9 mouse cellular contexts compared by ENCODE assay signal in genomic region chr14:54753986-54754601, GRCm38 (mm10). TPM values are rescaled to one million over a fixed set of nuclear protein-coding genes. Genes with fewer than 3 reads are reported as not detected.
A peak's percentile ranks its signal among the peaks of the same experiment; 100 is the strongest.
DNase-seq lines count a peak whose midpoint lies in the region; ATAC-seq and TF ChIP-seq lines count a peak whose summit lies in the region.
"Had no signal": no experiment of that assay in that cellular context is flagged by ENCODE, and none has a peak within 500 bp of the region (broad histone marks: within the 10 kb centered on the region; RNA-seq: fewer than 3 reads in every experiment).

No protein-coding gene starts in this region.

- TF ChIP-seq CTCF in lung, postnatal 0 days (IDR thresholded peaks at IDR 0.05): no peak

- H3K9ac ChIP-seq in hindbrain, embryonic 11.5 days (ENCODE audit: low read depth, low read length): no peak overlapping the region
- no peak overlapping the region for H3K9ac ChIP-seq in hindbrain, embryonic 12.5 days
- no peak overlapping the region for H3K9ac ChIP-seq in lung, postnatal 0 days (replicated peaks; ENCODE audit: low read depth)
- 0 out of 2 replicates have a peak overlapping the region, but pooled peaks have one; percentile 11 for H3K9ac ChIP-seq in intestine, embryonic 14.5 days (ENCODE audit: low read length)
- no peak overlapping the region for H3K9ac ChIP-seq in stomach, embryonic 15.5 days

- no peak overlapping the region for H3K27ac ChIP-seq in hindbrain, embryonic 11.5 days (ENCODE audit: low read depth, low read length)
- H3K27ac ChIP-seq in hindbrain, embryonic 12.5 days: no peak overlapping the region
- peak overlapping the region; percentile 51; the same call in 1 of the 2 replicates for H3K27ac ChIP-seq in lung, postnatal 0 days (ENCODE audit: low read length)
- peak overlapping the region; percentile 72; the same call in 1 of the 2 replicates for H3K27ac ChIP-seq in intestine, embryonic 14.5 days (ENCODE audit: low read depth)
- peak overlapping the region; percentile 26; the same call in 1 of the 2 replicates for H3K27ac ChIP-seq in stomach, embryonic 15.5 days

- H3K36me3 ChIP-seq in hindbrain, embryonic 11.5 days (ENCODE audit: control insufficient read depth, insufficient read depth, low read length): no peaks in the 10 kb centered on the region
- no peaks in the 10 kb centered on the region for H3K36me3 ChIP-seq in hindbrain, embryonic 12.5 days
- H3K36me3 ChIP-seq in lung, postnatal 0 days (ENCODE audit: insufficient read depth, low read length): no peaks in the 10 kb centered on the region
- no peaks in the 10 kb centered on the region for H3K36me3 ChIP-seq in intestine, embryonic 14.5 days (ENCODE audit: control insufficient read depth, insufficient read depth, low read length)
- no peaks in the 10 kb centered on the region for H3K36me3 ChIP-seq in stomach, embryonic 15.5 days

- no peaks in the 10 kb centered on the region for H3K9me3 ChIP-seq in hindbrain, embryonic 11.5 days (ENCODE audit: control insufficient read depth, low read length)
- no peaks in the 10 kb centered on the region for H3K9me3 ChIP-seq in hindbrain, embryonic 12.5 days (replicated peaks)
- H3K9me3 ChIP-seq in lung, postnatal 0 days (ENCODE audit: low read length): no peaks in the 10 kb centered on the region
- H3K9me3 ChIP-seq in intestine, embryonic 14.5 days (ENCODE audit: control insufficient read depth, low read length): no peaks in the 10 kb centered on the region
- H3K9me3 ChIP-seq in stomach, embryonic 15.5 days: no peaks in the 10 kb centered on the region

- no peak for ATAC-seq in hindbrain, embryonic 11.5 days (ENCODE audit: low FRiP score)
- ATAC-seq in hindbrain, embryonic 12.5 days (ENCODE audit: low FRiP score): no peak
- 0 out of 2 replicates have a peak, but pooled peaks have one; percentile 5 for ATAC-seq in lung, postnatal 0 days
- no peak for ATAC-seq in intestine, embryonic 14.5 days (replicated peaks; ENCODE audit: low FRiP score, low TSS enrichment, low read depth)
- ATAC-seq in stomach, embryonic 15.5 days (ENCODE audit: insufficient read depth, low FRiP score, low read depth): no peak

- H3K4me3 ChIP-seq in hindbrain, embryonic 11.5 days (ENCODE audit: low read depth, low read length): no peak overlapping the region
- no peak overlapping the region for H3K4me3 ChIP-seq in hindbrain, embryonic 12.5 days
- H3K4me3 ChIP-seq in lung, postnatal 0 days (ENCODE audit: low read depth, low read length): no peak overlapping the region
- no peak overlapping the region for H3K4me3 ChIP-seq in intestine, embryonic 14.5 days (ENCODE audit: low read depth, low read length)
- no peak overlapping the region for H3K4me3 ChIP-seq in stomach, embryonic 15.5 days (replicated peaks)

- H3K4me2 ChIP-seq in hindbrain, embryonic 11.5 days (replicated peaks; ENCODE audit: low read depth, low read length): no peak overlapping the region
- no peak overlapping the region for H3K4me2 ChIP-seq in hindbrain, embryonic 12.5 days (replicated peaks)
- 0 out of 2 replicates have a peak overlapping the region, but pooled peaks have one; percentile 11 for H3K4me2 ChIP-seq in lung, postnatal 0 days (replicated peaks; ENCODE audit: low read depth, low read length)
- H3K4me2 ChIP-seq in intestine, embryonic 14.5 days (ENCODE audit: low read length): peak overlapping the region; percentile 29; the same call in 1 of the 2 replicates
- peak overlapping the region; percentile 25; the same call in 1 of the 2 replicates for H3K4me2 ChIP-seq in stomach, embryonic 15.5 days

- H3K4me1 ChIP-seq in hindbrain, embryonic 11.5 days (replicated peaks; ENCODE audit: control insufficient read depth, insufficient read depth, low read length): no peaks in the 10 kb centered on the region
- peaks cover 11% of the 10 kb centered on the region; the same call in 1 of the 2 replicates for H3K4me1 ChIP-seq in hindbrain, embryonic 12.5 days
- H3K4me1 ChIP-seq in lung, postnatal 0 days (ENCODE audit: insufficient read depth, low read depth, low read length): peaks cover 3% of the 10 kb centered on the region; the same call in 1 of the 2 replicates
- peaks cover 13% of the 10 kb centered on the region; the same call in 1 of the 2 replicates for H3K4me1 ChIP-seq in intestine, embryonic 14.5 days (replicated peaks; ENCODE audit: control insufficient read depth, insufficient read depth, low read length)
- H3K4me1 ChIP-seq in stomach, embryonic 15.5 days: peaks cover 12% of the 10 kb centered on the region

- 75% methylated on average over 14 of the region's 14 CpGs for WGBS in hindbrain, embryonic 11.5 days
- 69% methylated on average over 14 of the region's 14 CpGs for WGBS in hindbrain, embryonic 12.5 days
- WGBS in lung, postnatal 0 days: 67% methylated on average over 14 of the region's 14 CpGs
- 74% methylated on average over 12 of the region's 14 CpGs for whole genome bisulfite sequencing in intestine, embryonic 14.5 days
- 68% methylated on average over 14 of the region's 14 CpGs for WGBS in stomach, embryonic 15.5 days

- H3K27me3 ChIP-seq in hindbrain, embryonic 11.5 days (ENCODE audit: control insufficient read depth, insufficient read depth, low read length): no peaks in the 10 kb centered on the region
- no peaks in the 10 kb centered on the region for H3K27me3 ChIP-seq in hindbrain, embryonic 12.5 days
- no peaks in the 10 kb centered on the region for H3K27me3 ChIP-seq in lung, postnatal 0 days (replicated peaks; ENCODE audit: insufficient read depth, low read length)
- H3K27me3 ChIP-seq in intestine, embryonic 14.5 days (replicated peaks; ENCODE audit: control insufficient read depth, insufficient read depth, low read length): no peaks in the 10 kb centered on the region
- no peaks in the 10 kb centered on the region for H3K27me3 ChIP-seq in stomach, embryonic 15.5 days (replicated peaks)

- no peak for TF ChIP-seq EP300 in lung, postnatal 0 days (IDR thresholded peaks at IDR 0.05)

- DNase-seq in hindbrain, embryonic 11.5 days (ENCODE audit: low spot score): peak; percentile 3
- DNase-seq in lung, postnatal 0 days (ENCODE audit: low spot score): no peak
- DNase-seq in lung, postnatal 10 days: no peak
- DNase-seq in intestine, embryonic 14.5 days (ENCODE audit: low spot score): no peak
- no peak for DNase-seq in MN1 (ENCODE audit: low spot score)
- DNase-seq in urinary bladder, adult 18-20 months (ENCODE audit: low spot score in 2 of 2): no peak

RNA-seq across cellular contexts. Expression of gene Slc7a8, which starts 27.7 kb away (rescaled TPM):
- polyA plus RNA-seq in hindbrain, embryonic 11.5 days (2014; fragmentation: Nextera tagmentation; extraction: Ambion mirVana): 2.8 and 3.3 TPM in 2 replicates
- 3.9 and 5.7 TPM in 2 replicates for polyA plus RNA-seq in hindbrain, embryonic 12.5 days (2016; fragmentation: Nextera tagmentation; extraction: Ambion mirVana)
- polyA plus RNA-seq in lung, postnatal 0 days (2015; fragmentation: Nextera tagmentation; extraction: Ambion mirVana): 1.2 TPM in 2 replicates
- 24.0 and 26.7 TPM in 2 replicates for polyA plus RNA-seq in intestine, embryonic 14.5 days (2014; fragmentation: Nextera tagmentation; extraction: Ambion mirVana)
- 8.1 and 12.8 TPM in 2 replicates for polyA plus RNA-seq in stomach, embryonic 15.5 days (2015; fragmentation: Nextera tagmentation; extraction: Ambion mirVana)

RNA-seq across cellular contexts. Expression of gene Cebpe, which starts 42.1 kb away (rescaled TPM):
- polyA plus RNA-seq in hindbrain, embryonic 11.5 days (2014; fragmentation: Nextera tagmentation; extraction: Ambion mirVana): 0.20 TPM in 1 of 2 replicates, not detected in the other
- polyA plus RNA-seq in hindbrain, embryonic 12.5 days (2016; fragmentation: Nextera tagmentation; extraction: Ambion mirVana): 0.31 TPM in 1 of 2 replicates, not detected in the other
- 0.58 and 0.69 TPM in 2 replicates for polyA plus RNA-seq in lung, postnatal 0 days (2015; fragmentation: Nextera tagmentation; extraction: Ambion mirVana)
- polyA plus RNA-seq in intestine, embryonic 14.5 days (2014; fragmentation: Nextera tagmentation; extraction: Ambion mirVana): 0.28 TPM in 1 of 2 replicates, not detected in the other
- polyA plus RNA-seq in stomach, embryonic 15.5 days (2015; fragmentation: Nextera tagmentation; extraction: Ambion mirVana): 1.3 and 1.5 TPM in 2 replicates
- polyA plus RNA-seq: limb, embryonic 11.5 days had no signal

RNA-seq across cellular contexts. Expression of gene Gm29776, which starts 55.5 kb away (rescaled TPM):
- polyA plus RNA-seq in hindbrain, embryonic 11.5 days (2014; fragmentation: Nextera tagmentation; extraction: Ambion mirVana): 0.06 TPM in 2 replicates
- polyA plus RNA-seq in hindbrain, embryonic 12.5 days (2016; fragmentation: Nextera tagmentation; extraction: Ambion mirVana): 0.16 and 0.21 TPM in 2 replicates
- polyA plus RNA-seq in lung, postnatal 0 days (2015; fragmentation: Nextera tagmentation; extraction: Ambion mirVana): 0.20 and 0.25 TPM in 2 replicates
- polyA plus RNA-seq in intestine, embryonic 14.5 days (2014; fragmentation: Nextera tagmentation; extraction: Ambion mirVana): 0.09 and 0.12 TPM in 2 replicates
- polyA plus RNA-seq in stomach, embryonic 15.5 days (2015; fragmentation: Nextera tagmentation; extraction: Ambion mirVana): 0.05 and 0.15 TPM in 2 replicates

RNA-seq across cellular contexts. Expression of gene Rnf212b, which starts 59.8 kb away (rescaled TPM):
- polyA plus RNA-seq in hindbrain, embryonic 11.5 days (2014; fragmentation: Nextera tagmentation; extraction: Ambion mirVana): not detected in 2 replicates
- polyA plus RNA-seq in hindbrain, embryonic 12.5 days (2016; fragmentation: Nextera tagmentation; extraction: Ambion mirVana): not detected in 2 replicates
- not detected in 2 replicates for polyA plus RNA-seq in lung, postnatal 0 days (2015; fragmentation: Nextera tagmentation; extraction: Ambion mirVana)
- not detected in 2 replicates for polyA plus RNA-seq in intestine, embryonic 14.5 days (2014; fragmentation: Nextera tagmentation; extraction: Ambion mirVana)
- 0.18 TPM in 1 of 2 replicates, not detected in the other for polyA plus RNA-seq in stomach, embryonic 15.5 days (2015; fragmentation: Nextera tagmentation; extraction: Ambion mirVana)
- polyA plus RNA-seq: limb, embryonic 11.5 days had no signal

Comparison
In these comparisons a context has a peak if more than half of its experiments do, and no peak if none do; other contexts are left out.
1. H3K27ac ChIP-seq: peak in lung, postnatal 0 days (single experiment), intestine, embryonic 14.5 days (single experiment) and stomach, embryonic 15.5 days (single experiment); none in hindbrain, embryonic 11.5 days (single experiment) and hindbrain, embryonic 12.5 days (single experiment).
2. H3K4me2 ChIP-seq: peak in lung, postnatal 0 days (single experiment), intestine, embryonic 14.5 days (single experiment) and stomach, embryonic 15.5 days (single experiment); none in hindbrain, embryonic 11.5 days (single experiment) and hindbrain, embryonic 12.5 days (single experiment).